ENCODE assay signal across 8 mouse cellular contexts in genomic region chr12:69447962-69448767, GRCm38 (mm10).
DNase-seq lines count a peak whose midpoint lies in the region; ATAC-seq and TF ChIP-seq lines count a peak whose summit lies in the region.

No protein-coding gene starts in this region.

- peak overlapping the region; percentile 2; the same call in 1 of the 2 replicates for H3K27ac ChIP-seq in neural tube, embryonic 13.5 days (replicated peaks)
- H3K27ac ChIP-seq in bone marrow macrophage, adult 2 months (ENCODE audit: insufficient read depth, low read depth, low read length), result peak overlapping the region; percentile 93
- no peak overlapping the region for H3K27ac ChIP-seq in liver, embryonic 11.5 days (ENCODE audit: low read depth, low read length)
- peak overlapping the region; percentile 58; the same call in 1 of the 2 replicates for H3K27ac ChIP-seq in neural tube, embryonic 15.5 days (replicated peaks)
- no peak overlapping the region for H3K27ac ChIP-seq in forebrain, embryonic 12.5 days

- WGBS in neural tube, embryonic 13.5 days, result 71% methylated on average over 14 of the region's 14 CpGs
- whole genome bisulfite sequencing in liver, embryonic 11.5 days, result 34% methylated on average over 14 of the region's 14 CpGs
- WGBS in neural tube, embryonic 15.5 days, result 70% methylated on average over 14 of the region's 14 CpGs
- 74% methylated on average over 14 of the region's 14 CpGs for WGBS in forebrain, embryonic 12.5 days

- TF ChIP-seq CTCF in bone marrow macrophage, adult 2 months (IDR thresholded peaks at IDR 0.05; ENCODE audit: low read depth, low read length), result no peak

- no peak overlapping the region for H3K9ac ChIP-seq in neural tube, embryonic 13.5 days
- H3K9ac ChIP-seq in liver, embryonic 11.5 days (ENCODE audit: low read depth, low read length), result no peak overlapping the region
- no peak overlapping the region for H3K9ac ChIP-seq in neural tube, embryonic 15.5 days (replicated peaks)
- H3K9ac ChIP-seq in forebrain, embryonic 12.5 days, result no peak overlapping the region

- H3K4me2 ChIP-seq in neural tube, embryonic 13.5 days, result 0 out of 2 replicates have a peak overlapping the region, but pooled peaks have one; percentile 17
- H3K4me2 ChIP-seq in liver, embryonic 11.5 days, result peak overlapping the region; percentile 36
- peak overlapping the region; percentile 27; the same call in 1 of the 2 replicates for H3K4me2 ChIP-seq in neural tube, embryonic 15.5 days
- H3K4me2 ChIP-seq in forebrain, embryonic 12.5 days, result no peak overlapping the region

- H3K27me3 ChIP-seq in neural tube, embryonic 13.5 days, result no peaks in the 10 kb centered on the region
- no peaks in the 10 kb centered on the region for H3K27me3 ChIP-seq in liver, embryonic 11.5 days (replicated peaks; ENCODE audit: control insufficient read depth, insufficient read depth, low read length)
- H3K27me3 ChIP-seq in neural tube, embryonic 15.5 days (replicated peaks), result no peaks in the 10 kb centered on the region
- H3K27me3 ChIP-seq in forebrain, embryonic 12.5 days, result no peaks in the 10 kb centered on the region

- peaks cover 17% of the 10 kb centered on the region for H3K4me1 ChIP-seq in neural tube, embryonic 13.5 days (replicated peaks)
- peaks cover 30% of the 10 kb centered on the region for H3K4me1 ChIP-seq in bone marrow macrophage, adult 2 months (ENCODE audit: control insufficient read depth, insufficient read depth, low read length)
- peaks cover 8% of the 10 kb centered on the region for H3K4me1 ChIP-seq in liver, embryonic 11.5 days (replicated peaks; ENCODE audit: control insufficient read depth, insufficient read depth, low read length)
- peaks cover 22% of the 10 kb centered on the region for H3K4me1 ChIP-seq in neural tube, embryonic 15.5 days
- H3K4me1 ChIP-seq in forebrain, embryonic 12.5 days, result peaks cover 16% of the 10 kb centered on the region

- no peaks in the 10 kb centered on the region for H3K9me3 ChIP-seq in neural tube, embryonic 13.5 days
- no peaks in the 10 kb centered on the region for H3K9me3 ChIP-seq in liver, embryonic 11.5 days (ENCODE audit: control insufficient read depth, low read length)
- H3K9me3 ChIP-seq in neural tube, embryonic 15.5 days (replicated peaks), result no peaks in the 10 kb centered on the region
- H3K9me3 ChIP-seq in forebrain, embryonic 12.5 days, result no peaks in the 10 kb centered on the region

- no peak for DNase-seq in neural tube, embryonic 10.5 days (ENCODE audit: extremely low spot score, low spot score)
- no peak for DNase-seq in liver, embryonic 11.5 days (ENCODE audit: low spot score)

- no peak overlapping the region for H3K4me3 ChIP-seq in neural tube, embryonic 13.5 days
- peak overlapping the region; percentile 53 for H3K4me3 ChIP-seq in bone marrow macrophage, adult 2 months (ENCODE audit: insufficient read depth, low read length)
- H3K4me3 ChIP-seq in liver, embryonic 11.5 days (ENCODE audit: low read depth, low read length), result no peak overlapping the region
- no peak overlapping the region for H3K4me3 ChIP-seq in neural tube, embryonic 15.5 days (replicated peaks)
- no peak overlapping the region for H3K4me3 ChIP-seq in forebrain, embryonic 12.5 days (replicated peaks)

- H3K36me3 ChIP-seq in neural tube, embryonic 13.5 days, result no peaks in the 10 kb centered on the region
- H3K36me3 ChIP-seq in liver, embryonic 11.5 days (ENCODE audit: control insufficient read depth, insufficient read depth, low read length), result no peaks in the 10 kb centered on the region
- no peaks in the 10 kb centered on the region for H3K36me3 ChIP-seq in neural tube, embryonic 15.5 days
- H3K36me3 ChIP-seq in forebrain, embryonic 12.5 days (replicated peaks), result no peaks in the 10 kb centered on the region

- ATAC-seq in neural tube, embryonic 13.5 days (ENCODE audit: low read depth), result no peak
- ATAC-seq in hematopoietic stem cell, adult 5-6 weeks (replicated peaks in 1 of 2; ENCODE audit: insufficient read depth in 1 of 2, low FRiP score in 2 of 2, low TSS enrichment in 1 of 2, low read depth in 1 of 2, poor library complexity in 2 of 2, severe bottlenecking in 2 of 2), result peak; percentile 75 to 80
- ATAC-seq in liver, embryonic 11.5 days (replicated peaks; ENCODE audit: low FRiP score), result no peak
- ATAC-seq in neural tube, embryonic 15.5 days (ENCODE audit: low FRiP score), result no peak
- no peak for ATAC-seq in erythroid progenitor cell, adult 5-6 weeks (replicated peaks; ENCODE audit: low FRiP score, poor library complexity, severe bottlenecking)
- ATAC-seq in forebrain, embryonic 12.5 days (ENCODE audit: low FRiP score), result no peak

- TF ChIP-seq POLR2A in bone marrow macrophage, adult 2 months (IDR thresholded peaks at IDR 0.05; ENCODE audit: borderline replicate concordance, low read depth, low read length), result no peak; the same call in 1 of the 2 replicates

Comparison
In these comparisons a context has a peak if more than half of its experiments do, and no peak if none do; other contexts are left out.
1. ATAC-seq: peak in hematopoietic stem cell, adult 5-6 weeks (2 of 2); none in neural tube, embryonic 13.5 days (single experiment), liver, embryonic 11.5 days (single experiment), neural tube, embryonic 15.5 days (single experiment), erythroid progenitor cell, adult 5-6 weeks (single experiment) and forebrain, embryonic 12.5 days (single experiment).
2. H3K27ac ChIP-seq: peak in neural tube, embryonic 13.5 days (single experiment), bone marrow macrophage, adult 2 months (single experiment) and neural tube, embryonic 15.5 days (single experiment); none in liver, embryonic 11.5 days (single experiment) and forebrain, embryonic 12.5 days (single experiment).